Mouse (Mus musculus) stomach, embryonic 14.5 days (tissue): ENCODE data around the gene Atad5. TPM values are rescaled to one million over a fixed set of nuclear protein-coding genes. Genes with fewer than 3 reads are reported as not detected.
"Not testable (repeated sequence)": the region's sequence is repeated elsewhere in the genome, so short reads cannot be mapped to it uniquely, and the experiment has no call there.

Source experiments
- ATAC-seq: fragments of 200-750 bp; cut with Nextera tagmentation; 2 replicates; pipeline ENCODE4 v1.8.0; 2017; ENCODE audit warnings: low read depth, moderate TSS enrichment; ENCODE audit not compliant: insufficient number of reproducible peaks, insufficient read depth, low FRiP score
- H3K27ac ChIP-seq: fragments of 300-500 bp; sonication (generic); 2 replicates; pipeline ENCODE4 v1.5.1; 2014; ENCODE audit warnings: mild to moderate bottlenecking, low read length, moderate library complexity, mixed read lengths
- H3K27me3 ChIP-seq: fragments of 300-500 bp; sonication (generic); 2 replicates; pipeline ENCODE4 v1.6.1; 2014; ENCODE audit warnings: low read length, control low read depth, mixed read lengths; ENCODE audit not compliant: control insufficient read depth, insufficient read depth
- H3K36me3 ChIP-seq: fragments of 300-500 bp; sonication (generic); 2 replicates; pipeline ENCODE4 v1.6.1; 2014; ENCODE audit warnings: mild to moderate bottlenecking, control low read depth, low read length, moderate library complexity, mixed read lengths; ENCODE audit not compliant: control insufficient read depth, insufficient read depth
- H3K4me1 ChIP-seq: fragments of 300-500 bp; sonication (generic); 2 replicates; pipeline ENCODE4 v1.6.1; 2014; ENCODE audit warnings: low read length, control low read depth, mixed read lengths; ENCODE audit not compliant: control insufficient read depth, insufficient read depth
- H3K4me2 ChIP-seq: fragments of 300-500 bp; sonication (generic); replicated peaks from 2 replicates; pipeline ENCODE4 v1.6.1; 2014; ENCODE audit warnings: low read depth, low read length, control low read depth
- H3K4me3 ChIP-seq: fragments of 300-500 bp; sonication (generic); 2 replicates; pipeline ENCODE4 v1.5.1; 2014; ENCODE audit warnings: low read depth, low read length, control low read depth
- H3K9ac ChIP-seq: fragments of 300-500 bp; sonication (generic); replicated peaks from 2 replicates; pipeline ENCODE4 v1.6.1; 2014; ENCODE audit warnings: low read depth, mild to moderate bottlenecking, control low read depth, low read length, moderate library complexity, mixed read lengths
- H3K9me3 ChIP-seq: fragments of 300-500 bp; sonication (generic); 2 replicates; pipeline ENCODE4 v1.6.1; 2016; ENCODE audit warnings: low read depth, low read length, control low read depth; ENCODE audit not compliant: control insufficient read depth
- WGBS: fragments of 180-500 bp; shearing (Covaris S2); extraction: QIAGEN DNeasy Blood & Tissue Kit; methylation state at CpG from one replicate; pipeline ENCODE4 v1.1.7; 2014; 5-methylcytosine and 5-hydroxymethylcytosine counted together
- polyA plus RNA-seq: library from polyadenylated mRNA; unstranded; fragments of >200 nt; fragmentation: Nextera tagmentation; extraction: Ambion mirVana; gene quantifications from 2 replicates; pipeline ENCODE4 v1.2.1, GENCODE M21; 2014

Atad5 gene
- polyA plus RNA-seq, 1 experiment from 2014 or later: 16.3 TPM

GRCm38 (mm10) chr11:80056141-80056540 lies 33.1 kb upstream of the Atad5 start:
- Histone ChIP-seq H3K36me3 (peaks cover 49% of the 10 kb centered on the region), H3K4me3 (no peak overlapping the region), H3K9ac (no peak overlapping the region), H3K27me3 (no peaks in the 10 kb centered on the region), H3K4me2 (no peak overlapping the region), H3K9me3 (no peaks in the 10 kb centered on the region), H3K4me1 (no peaks in the 10 kb centered on the region), H3K27ac (no peak overlapping the region)
- WGBS: 92% methylated on average over 9 of the region's 9 CpGs
- ATAC-seq: no peak

- 48% methylated on average over 4 of the region's 4 CpGs for WGBS
- no peak overlapping the region for H3K4me3 ChIP-seq
Observed at GRCm38 (mm10) chr11:80062159-80062558, 27.0 kb upstream of the Atad5 start.

GRCm38 (mm10) chr11:80066373-80066772 lies 22.8 kb upstream of the Atad5 start:
- not testable (repeated sequence) for ATAC-seq, H3K36me3 ChIP-seq, H3K4me1 ChIP-seq, H3K27me3 ChIP-seq, H3K27ac ChIP-seq, H3K4me3 ChIP-seq, H3K9ac ChIP-seq, H3K4me2 ChIP-seq, H3K9me3 ChIP-seq
- WGBS: 88% methylated on average over 4 of the region's 4 CpGs

More at GRCm38 (mm10) chr11:80062159-80062558, 27.0 kb upstream of the Atad5 start:
- H3K27ac ChIP-seq: no peak overlapping the region
- no peaks in the 10 kb centered on the region for H3K27me3 ChIP-seq
- H3K9ac ChIP-seq: no peak overlapping the region
- H3K9me3 ChIP-seq: no peaks in the 10 kb centered on the region
- peaks cover 28% of the 10 kb centered on the region for H3K36me3 ChIP-seq
- no peaks in the 10 kb centered on the region for H3K4me1 ChIP-seq
- ATAC-seq: no peak
- no peak overlapping the region for H3K4me2 ChIP-seq

- Histone ChIP-seq H3K9ac (no peak overlapping the region), H3K4me1 (no peaks in the 10 kb centered on the region), H3K9me3 (no peaks in the 10 kb centered on the region), H3K36me3 (peaks cover 4% of the 10 kb centered on the region; the same call in 1 of the 2 replicates), H3K27ac (no peak overlapping the region), H3K4me2 (no peak overlapping the region), H3K4me3 (no peak overlapping the region), H3K27me3 (no peaks in the 10 kb centered on the region)
- 84% methylated on average over 5 of the region's 5 CpGs for WGBS
- no peak for ATAC-seq
Observed at GRCm38 (mm10) chr11:80067558-80067957, 21.6 kb upstream of the Atad5 start.

GRCm38 (mm10) chr11:80069815-80070214 lies 19.4 kb upstream of the Atad5 start:
- ATAC-seq: no peak
- no peak overlapping the region for H3K27ac ChIP-seq
- no peaks in the 10 kb centered on the region for H3K27me3 ChIP-seq
- H3K9ac ChIP-seq: no peak overlapping the region
- H3K36me3 ChIP-seq: no peaks in the 10 kb centered on the region
- no peak overlapping the region for H3K4me3 ChIP-seq
- no peak overlapping the region for H3K4me2 ChIP-seq
- WGBS: 92% methylated on average over 3 of the region's 3 CpGs
- H3K4me1 ChIP-seq: no peaks in the 10 kb centered on the region
- no peaks in the 10 kb centered on the region for H3K9me3 ChIP-seq

- Histone ChIP-seq H3K36me3 (no peaks in the 10 kb centered on the region; the same call in 1 of the 2 replicates), H3K27ac (no peak overlapping the region), H3K27me3 (no peaks in the 10 kb centered on the region), H3K9ac (no peak overlapping the region), H3K4me3 (no peak overlapping the region), H3K4me1 (no peaks in the 10 kb centered on the region), H3K9me3 (no peaks in the 10 kb centered on the region), H3K4me2 (no peak overlapping the region)
- 95% methylated on average over 2 of the region's 2 CpGs for WGBS
- ATAC-seq: no peak
Observed at GRCm38 (mm10) chr11:80071039-80071438, 18.2 kb upstream of the Atad5 start.

GRCm38 (mm10) chr11:80072365-80072764 lies 16.8 kb upstream of the Atad5 start:
- no peak overlapping the region for H3K4me2 ChIP-seq
- H3K9ac ChIP-seq: no peak overlapping the region
- no peak for ATAC-seq
- no peaks in the 10 kb centered on the region for H3K4me1 ChIP-seq
- H3K9me3 ChIP-seq: no peaks in the 10 kb centered on the region
- no peak overlapping the region for H3K27ac ChIP-seq
- no peaks in the 10 kb centered on the region for H3K27me3 ChIP-seq
- no peak overlapping the region for H3K4me3 ChIP-seq
- 80% methylated on average over 3 of the region's 3 CpGs for WGBS
- no peaks in the 10 kb centered on the region; the same call in 1 of the 2 replicates for H3K36me3 ChIP-seq

GRCm38 (mm10) chr11:80075608-80076277 lies 13.5 kb upstream of the Atad5 start:
- H3K4me1 ChIP-seq: peaks cover 9% of the 10 kb centered on the region; the same call in 1 of the 2 replicates
- no peak for ATAC-seq
- H3K4me2 ChIP-seq: no peak overlapping the region
- H3K36me3 ChIP-seq: no peaks in the 10 kb centered on the region; the same call in 1 of the 2 replicates
- H3K27me3 ChIP-seq: no peaks in the 10 kb centered on the region
- WGBS: 91% methylated on average over 5 of the region's 5 CpGs
- H3K4me3 ChIP-seq: no peak overlapping the region
- no peak overlapping the region for H3K9ac ChIP-seq
- no peak overlapping the region for H3K27ac ChIP-seq
- no peaks in the 10 kb centered on the region for H3K9me3 ChIP-seq
